Mouse (Mus musculus) B cell, adult 2 months (primary cell): Measurements from ENCODE around the gene Rars.
"Not testable (repeated sequence)": the region's sequence is repeated elsewhere in the genome, so short reads cannot be mapped to it uniquely, and the experiment has no call there.

Experiments
- DNase-seq, 2 experiments: peaks; one replicate each; pipeline ENCODE4 v3.0.0; 2022

The Rars gene

GRCm38 (mm10) chr11:35838345-35839338 is 4.3 kb upstream of the Rars start:
- peak; percentile 90 to 92 for DNase-seq

- no peak for DNase-seq
These were observed 3.1 kb upstream of the Rars start for GRCm38 (mm10) chr11:35837156-35838126.

- peak in 1 of 2 experiments; percentile 4 for DNase-seq
These were observed 1.0 kb downstream of the Rars start for GRCm38 (mm10) chr11:35833270-35833669.

GRCm38 (mm10) chr11:35832139-35832538 is 2.2 kb downstream of the Rars start:
- DNase-seq, result no peak

GRCm38 (mm10) chr11:35827714-35828113 is 6.6 kb downstream of the Rars start:
- DNase-seq, result no peak

- no peak for DNase-seq
These were observed 18.0 kb downstream of the Rars start for GRCm38 (mm10) chr11:35816316-35816715.

GRCm38 (mm10) chr11:35811458-35811857 is 22.8 kb downstream of the Rars start:
- no peak for DNase-seq

- DNase-seq, result no peak
These were observed 33.0 kb downstream of the Rars start for GRCm38 (mm10) chr11:35801332-35801731.

GRCm38 (mm10) chr11:35798874-35799273 is 35.4 kb downstream of the Rars start, which contains the start of gene Fbll1:
Gene Fbll1 (minus strand): TSS chr11:35798884.
- peak; percentile 19 to 25 for DNase-seq

GRCm38 (mm10) chr11:35798495-35798820 is 35.8 kb downstream of the Rars start:
- no peak for DNase-seq

- peak in 1 of 2 experiments; percentile 3 for DNase-seq
These were observed 36.4 kb downstream of the Rars start for GRCm38 (mm10) chr11:35797751-35798494.

GRCm38 (mm10) chr11:35792800-35793199 is 41.5 kb downstream of the Rars start:
- DNase-seq, result not testable (repeated sequence)

- DNase-seq, result no peak
These were observed 45.9 kb downstream of the Rars start for GRCm38 (mm10) chr11:35788443-35788842.

- no peak for DNase-seq
These were observed 49.8 kb downstream of the Rars start for GRCm38 (mm10) chr11:35784537-35784936.

- no peak for DNase-seq
These were observed 50.3 kb downstream of the Rars start for GRCm38 (mm10) chr11:35784002-35784401.

- DNase-seq, result no peak
These were observed 51.3 kb downstream of the Rars start for GRCm38 (mm10) chr11:35783038-35783437.

- no peak for DNase-seq
These were observed 51.9 kb downstream of the Rars start for GRCm38 (mm10) chr11:35782444-35782843.

- no peak for DNase-seq
These were observed 54.0 kb downstream of the Rars start for GRCm38 (mm10) chr11:35780336-35780735.

- no peak for DNase-seq
These were observed 57.9 kb downstream of the Rars start for GRCm38 (mm10) chr11:35776452-35776851.

- DNase-seq, result no peak
These were observed 58.7 kb downstream of the Rars start for GRCm38 (mm10) chr11:35775606-35776005.

- DNase-seq, result no peak
These were observed 63.4 kb downstream of the Rars start for GRCm38 (mm10) chr11:35770741-35771504.
